8 mouse cellular contexts compared by ENCODE assay signal in genomic region chr19:10100631-10101071, GRCm38 (mm10). TPM values are rescaled to one million over a fixed set of nuclear protein-coding genes. Genes with fewer than 3 reads are reported as not detected.
DNase-seq lines count a peak whose midpoint lies in the region; ATAC-seq lines count a peak whose summit lies in the region.

No protein-coding gene starts in this region.

- no peaks in the 10 kb centered on the region for H3K9me3 ChIP-seq in intestine, embryonic 14.5 days (ENCODE audit: control insufficient read depth, low read length)
- H3K9me3 ChIP-seq in megakaryocyte, embryonic 14.5 days, result no peaks in the 10 kb centered on the region

- H3K4me3 ChIP-seq in intestine, embryonic 14.5 days (ENCODE audit: low read depth, low read length), result peak overlapping the region; percentile 77
- H3K4me3 ChIP-seq in megakaryocyte, embryonic 14.5 days (replicated peaks), result peak overlapping the region; percentile 100

- H3K27me3 ChIP-seq in intestine, embryonic 14.5 days (replicated peaks; ENCODE audit: control insufficient read depth, insufficient read depth, low read length), result no peaks in the 10 kb centered on the region
- no peaks in the 10 kb centered on the region for H3K27me3 ChIP-seq in megakaryocyte, embryonic 14.5 days (replicated peaks)

- peak overlapping the region; percentile 85 for H3K4me2 ChIP-seq in intestine, embryonic 14.5 days (ENCODE audit: low read length)

- peak overlapping the region; percentile 84 for H3K27ac ChIP-seq in intestine, embryonic 14.5 days (ENCODE audit: low read depth)

- DNase-seq in adrenal gland, adult 2 months, result peak; percentile 88
- DNase-seq in embryo, embryonic 10 days (ENCODE audit: low spot score), result peak; percentile 82
- DNase-seq in gastrocnemius, postnatal 14 days, result peak; percentile 83
- peak; percentile 92 for DNase-seq in intestine, embryonic 14.5 days (ENCODE audit: low spot score)
- peak; percentile 73 to 90 for DNase-seq in left cerebral cortex, postnatal 10 days (ENCODE audit: extremely low spot score in 1 of 2, low spot score in 2 of 2)
- peak; percentile 73 for DNase-seq in right cerebral cortex, postnatal 25 days
- DNase-seq in urinary bladder, postnatal 4 days (ENCODE audit: low spot score in 2 of 2), result peak; percentile 82 to 86

- WGBS in intestine, embryonic 14.5 days, result 1% methylated on average over 21 of the region's 21 CpGs

- peak; percentile 57 for ATAC-seq in intestine, embryonic 14.5 days (replicated peaks; ENCODE audit: low FRiP score, low TSS enrichment, low read depth)

- intact Hi-C loops in gastrocnemius, postnatal 14 days (cut with DNase I; ENCODE audit: low total_unique reads), result loop anchor here (10.0 kb wide), 1 partner anchor 94 kb away; no protein-coding TSS in a partner anchor
- intact Hi-C loops in left cerebral cortex, postnatal 10 days (cut with DNase I), result loop anchor here (1.0 kb wide), 1 partner anchor 83 kb away; no protein-coding TSS in a partner anchor

- peaks cover 27% of the 10 kb centered on the region for H3K4me1 ChIP-seq in intestine, embryonic 14.5 days (replicated peaks; ENCODE audit: control insufficient read depth, insufficient read depth, low read length)
- H3K4me1 ChIP-seq in megakaryocyte, embryonic 14.5 days, result peaks cover 91% of the 10 kb centered on the region

- H3K36me3 ChIP-seq in intestine, embryonic 14.5 days (ENCODE audit: control insufficient read depth, insufficient read depth, low read length), result peaks cover 17% of the 10 kb centered on the region
- peaks cover 48% of the 10 kb centered on the region for H3K36me3 ChIP-seq in megakaryocyte, embryonic 14.5 days (replicated peaks; ENCODE audit: low read length)

- H3K9ac ChIP-seq in intestine, embryonic 14.5 days (ENCODE audit: low read length), result peak overlapping the region; percentile 75

RNA-seq across cellular contexts. Expression of gene Fads2, which starts 0.9 kb away (rescaled TPM):
- 1,000 to 10,000 TPM; 1,573 to 1,677 TPM for total RNA-seq in adrenal gland, adult 2 months (2021)
- polyA plus RNA-seq in adrenal gland, adult 2 months (2012; rRNA removed), result 836 and 1,349 TPM in 2 replicates
- total RNA-seq in gastrocnemius, postnatal 14 days (2021), result 10 to 100 TPM in 1 of 2 experiments, 1 to 10 TPM in 1; 6.7 to 11.1 TPM
- polyA plus RNA-seq in intestine, embryonic 14.5 days (2014; fragmentation: Nextera tagmentation; extraction: Ambion mirVana), result 64.2 and 71.4 TPM in 2 replicates
- total RNA-seq in left cerebral cortex, postnatal 10 days (2021), result 100 to 1,000 TPM; 217 to 220 TPM
- polyA plus RNA-seq in megakaryocyte, embryonic 14.5 days (2012; ENCODE audit: insufficient read depth, low replicate concordance), result 111 and 271 TPM in 2 replicates

RNA-seq across cellular contexts. Expression of gene Fads3, which starts 59.3 kb away (rescaled TPM):
- total RNA-seq in adrenal gland, adult 2 months (2021), result 10 to 100 TPM; 13.3 to 17.6 TPM
- polyA plus RNA-seq in adrenal gland, adult 2 months (2012; rRNA removed), result 57.7 and 61.3 TPM in 2 replicates
- 1 to 10 TPM; 5.4 to 6.0 TPM for total RNA-seq in gastrocnemius, postnatal 14 days (2021)
- polyA plus RNA-seq in intestine, embryonic 14.5 days (2014; fragmentation: Nextera tagmentation; extraction: Ambion mirVana), result 8.4 and 11.5 TPM in 2 replicates
- total RNA-seq in left cerebral cortex, postnatal 10 days (2021), result 10 to 100 TPM; 49.0 to 49.5 TPM
- 3.6 and 19.1 TPM in 2 replicates for polyA plus RNA-seq in megakaryocyte, embryonic 14.5 days (2012; ENCODE audit: insufficient read depth, low replicate concordance)

Comparison
In these comparisons a context has a peak if more than half of its experiments do, and no peak if none do; other contexts are left out.
1. Peak in every context shown above with its lines: DNase-seq, ATAC-seq, H3K4me3 ChIP-seq and H3K27ac ChIP-seq.
2. RNA of gene Fads2, which starts 0.9 kb away (total RNA-seq): 1,573 to 1,677 TPM in adrenal gland, adult 2 months and 217 to 220 TPM in left cerebral cortex, postnatal 10 days; 6.7 to 11.1 TPM in gastrocnemius, postnatal 14 days; every median in the first group is over 10 times any median in the second.